Mouse (Mus musculus) neural tube, embryonic 10.5 days (tissue): ENCODE results near the gene Smo.
"Not testable (repeated sequence)": the region's sequence is repeated elsewhere in the genome, so short reads cannot be mapped to it uniquely, and the experiment has no call there.

ENCODE experiments used
- DNase-seq: peaks from one replicate; pipeline ENCODE4 v3.0.0-alpha.2; 2017; ENCODE audit warnings: low spot score; ENCODE audit errors: extremely low spot score

The Smo gene

GRCm38 (mm10) chr6:29726576-29727200 is 8.6 kb upstream of the Smo start:
- DNase-seq, result no peak

- DNase-seq, result no peak
Observed at GRCm38 (mm10) chr6:29728035-29728434, 7.3 kb upstream of the Smo start.

- no peak for DNase-seq
Observed at GRCm38 (mm10) chr6:29729491-29729890, 5.8 kb upstream of the Smo start.

- peak; percentile 94 for DNase-seq
Observed at GRCm38 (mm10) chr6:29735689-29736451, 567 bp downstream of the Smo start.

GRCm38 (mm10) chr6:29736610-29737458 is 1.5 kb downstream of the Smo start:
- DNase-seq, result peak; percentile 23

- no peak for DNase-seq
Observed at GRCm38 (mm10) chr6:29751466-29752152, 16.3 kb downstream of the Smo start.

- no peak for DNase-seq
Observed at GRCm38 (mm10) chr6:29753336-29753735, 18.0 kb downstream of the Smo start.

- DNase-seq, result no peak
Observed at GRCm38 (mm10) chr6:29756001-29756400, 20.7 kb downstream of the Smo start.

GRCm38 (mm10) chr6:29756476-29756875 is 21.2 kb downstream of the Smo start:
- no peak for DNase-seq

- DNase-seq, result peak; percentile 63
Observed at GRCm38 (mm10) chr6:29758417-29758816, 23.1 kb downstream of the Smo start.

- DNase-seq, result no peak
Observed at GRCm38 (mm10) chr6:29759012-29759679, 23.8 kb downstream of the Smo start.

GRCm38 (mm10) chr6:29760397-29760796 is 25.1 kb downstream of the Smo start:
- not testable (repeated sequence) for DNase-seq

- no peak for DNase-seq
Observed at GRCm38 (mm10) chr6:29761282-29761681, 26.0 kb downstream of the Smo start.

GRCm38 (mm10) chr6:29762524-29762923 is 27.2 kb downstream of the Smo start:
- DNase-seq, result no peak

- no peak for DNase-seq
Observed at GRCm38 (mm10) chr6:29766874-29767273, 31.6 kb downstream of the Smo start.

- DNase-seq, result peak; percentile 91
Observed at GRCm38 (mm10) chr6:29767813-29768660, 32.7 kb downstream of the Smo start, which contains the start of gene Ahcyl2. Gene Ahcyl2, plus strand, starts transcription at chr6:29768011.

GRCm38 (mm10) chr6:29768791-29769441 is 33.6 kb downstream of the Smo start:
- DNase-seq, result peak; percentile 72

- DNase-seq, result no peak
Observed at GRCm38 (mm10) chr6:29770672-29771321, 35.5 kb downstream of the Smo start.

GRCm38 (mm10) chr6:29772236-29772635 is 36.9 kb downstream of the Smo start:
- no peak for DNase-seq
